Mouse (Mus musculus) neural tube, postnatal 0 days (tissue): ENCODE measurements around the gene Cox18. TPM values are rescaled to one million over a fixed set of nuclear protein-coding genes. Genes with fewer than 3 reads are reported as not detected.

Experiments used
- polyA plus RNA-seq: library from polyadenylated mRNA; unstranded; fragments of >200 nt; fragmentation: Nextera tagmentation; extraction: Ambion mirVana; gene quantifications from 2 replicates; pipeline ENCODE4 v1.2.1, GENCODE M21; 2015

The Cox18 gene
- polyA plus RNA-seq = 57.7 and 59.6 TPM in 2 replicates

DNA sequence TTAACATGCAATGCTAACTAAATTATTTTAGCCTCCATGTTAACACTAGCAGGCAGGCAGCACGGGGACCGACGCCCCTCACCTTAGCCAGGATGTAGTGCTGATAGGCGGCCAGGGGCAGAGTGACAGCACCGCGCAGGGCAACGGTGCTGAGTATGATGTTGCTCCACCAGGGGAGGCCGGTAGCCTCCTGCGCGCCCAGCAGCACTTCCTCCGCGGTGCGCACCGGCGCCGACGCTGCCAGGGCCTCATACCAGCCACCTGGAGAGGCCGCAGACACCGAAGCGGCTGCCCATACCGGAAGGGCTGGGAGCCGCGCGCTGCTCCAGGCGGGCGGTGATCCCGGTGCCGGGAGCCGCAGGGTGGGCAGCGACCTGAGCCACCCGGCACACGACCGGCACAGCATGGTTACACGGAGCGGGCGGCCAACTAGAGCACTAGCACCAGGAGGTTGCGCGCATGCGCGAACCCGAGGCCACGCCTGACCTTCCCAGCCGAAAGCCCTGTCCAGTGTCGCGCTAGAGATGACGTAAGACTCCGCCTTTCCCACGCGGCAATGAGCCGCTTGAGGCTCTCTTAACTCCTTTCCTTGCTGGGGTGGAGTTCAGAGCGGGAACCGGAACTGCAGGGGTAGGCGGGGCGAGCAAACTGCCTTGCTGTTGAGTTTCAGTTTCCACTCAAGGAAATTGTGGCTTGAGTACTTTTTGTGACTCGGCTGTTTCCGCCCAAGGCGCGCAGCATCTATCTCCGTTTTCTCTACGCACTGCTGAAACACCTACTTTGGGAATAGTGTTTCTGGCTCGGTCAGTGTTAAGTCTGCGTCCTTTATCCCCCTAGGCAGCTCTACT is at the start of gene Cox18:
Cox18 (minus strand) TSS at position 468 of the 848 bp plus-strand sequence.

Other genes starting within 250 kb of the Cox18 start
- gene Ankrd17, start 142.6 kb upstream of the Cox18 start, polyA plus RNA-seq = 22.6 and 25.0 TPM in 2 replicates
- gene Gm9958, start 143.2 kb upstream of the Cox18 start, polyA plus RNA-seq = 2.7 TPM in 2 replicates
- 0.98 and 3.5 TPM in 2 replicates for gene Alb, start 236.9 kb upstream of the Cox18 start, polyA plus RNA-seq